Mouse (Mus musculus): ENCODE measurements around the gene Mkrn2. TPM values are rescaled to one million over a fixed set of nuclear protein-coding genes. Genes with fewer than 3 reads are reported as not detected.

Mkrn2 gene
- total RNA-seq, 1 experiment, result 22.0 TPM

- no peak overlapping the region; the same call in 1 of the 2 replicates for H3K27ac ChIP-seq (ENCODE audit: insufficient read depth, low read depth, low read length, poor library complexity, severe bottlenecking)
- H3K9ac ChIP-seq (ENCODE audit: insufficient read depth, low read depth, low read length, poor library complexity, severe bottlenecking), result no peak overlapping the region
- H3K4me3 ChIP-seq (ENCODE audit: insufficient read depth in 1 of 2, low read depth in 1 of 2, low read length in 2 of 2, poor library complexity in 1 of 2, severe bottlenecking in 1 of 2), result no peak overlapping the region
- H3K36me3 ChIP-seq (ENCODE audit: control insufficient read depth, insufficient read depth, low read length, poor library complexity, severe bottlenecking), result no peaks in the 10 kb centered on the region
- TF ChIP-seq CHD2 (IDR thresholded peaks at IDR 0.05; ENCODE audit: low read depth, low read length) (no peak), ZNF384 (IDR thresholded peaks at IDR 0.05; ENCODE audit: low read depth, low read length) (no peak), HCFC1 (IDR thresholded peaks at IDR 0.05; ENCODE audit: borderline replicate concordance, insufficient read depth, low read length) (no peak), MAFK (IDR thresholded peaks at IDR 0.05; ENCODE audit: insufficient read depth, low read depth, low read length) (no peak), ZC3H11A (IDR thresholded peaks at IDR 0.05; ENCODE audit: borderline replicate concordance, low read depth, low read length) (no peak)
- no peak for DNase-seq (ENCODE audit: low read depth, low spot score)
- in situ Hi-C loops (cut with MboI; ENCODE audit: low sequenced_read_pairs in 2 of 2, unreplicated experiment in 2 of 2), result no loop called here
- peaks cover 7 to 17% of the 10 kb centered on the region in 2 experiments for H3K4me1 ChIP-seq (ENCODE audit: control insufficient read depth in 2 of 2, insufficient read depth in 2 of 2, low read length in 2 of 2, poor library complexity in 1 of 2)
- no peaks in the 10 kb centered on the region for H3K9me3 ChIP-seq (ENCODE audit: control insufficient read depth, insufficient read depth, low read depth, low read length)
These were observed 50.0 kb downstream of the Mkrn2 start for GRCm38 (mm10) chr6:115651719-115652118.

- no peaks in the 10 kb centered on the region for H3K9me3 ChIP-seq (ENCODE audit: control insufficient read depth, insufficient read depth, low read depth, low read length)
- H3K4me1 ChIP-seq (ENCODE audit: control insufficient read depth in 2 of 2, insufficient read depth in 2 of 2, low read length in 2 of 2, poor library complexity in 1 of 2), result peaks cover 7 to 14% of the 10 kb centered on the region in 2 experiments
- H3K9ac ChIP-seq (ENCODE audit: insufficient read depth, low read depth, low read length, poor library complexity, severe bottlenecking), result no peak overlapping the region
- H3K4me3 ChIP-seq (ENCODE audit: insufficient read depth in 1 of 2, low read depth in 1 of 2, low read length in 2 of 2, poor library complexity in 1 of 2, severe bottlenecking in 1 of 2), result no peak overlapping the region
- no peak for DNase-seq (ENCODE audit: low read depth, low spot score)
- in situ Hi-C loops (cut with MboI; ENCODE audit: low sequenced_read_pairs in 2 of 2, unreplicated experiment in 2 of 2), result no loop called here
- no peaks in the 10 kb centered on the region for H3K36me3 ChIP-seq (ENCODE audit: control insufficient read depth, insufficient read depth, low read length, poor library complexity, severe bottlenecking)
- H3K27ac ChIP-seq (ENCODE audit: insufficient read depth, low read depth, low read length, poor library complexity, severe bottlenecking), result no peak overlapping the region
- TF ChIP-seq HCFC1 (IDR thresholded peaks at IDR 0.05; ENCODE audit: borderline replicate concordance, insufficient read depth, low read length) (no peak), ZC3H11A (IDR thresholded peaks at IDR 0.05; ENCODE audit: borderline replicate concordance, low read depth, low read length) (no peak), MAFK (IDR thresholded peaks at IDR 0.05; ENCODE audit: insufficient read depth, low read depth, low read length) (no peak), CHD2 (IDR thresholded peaks at IDR 0.05; ENCODE audit: low read depth, low read length) (no peak), ZNF384 (IDR thresholded peaks at IDR 0.05; ENCODE audit: low read depth, low read length) (no peak)
These were observed 52.2 kb downstream of the Mkrn2 start for GRCm38 (mm10) chr6:115653939-115654338.

- H3K27ac ChIP-seq (ENCODE audit: insufficient read depth, low read depth, low read length, poor library complexity, severe bottlenecking), result no peak overlapping the region
- no peak overlapping the region for H3K9ac ChIP-seq (ENCODE audit: insufficient read depth, low read depth, low read length, poor library complexity, severe bottlenecking)
- peaks cover 5 to 7% of the 10 kb centered on the region in 2 experiments for H3K4me1 ChIP-seq (ENCODE audit: control insufficient read depth in 2 of 2, insufficient read depth in 2 of 2, low read length in 2 of 2, poor library complexity in 1 of 2)
- no peak overlapping the region for H3K4me3 ChIP-seq (ENCODE audit: insufficient read depth in 1 of 2, low read depth in 1 of 2, low read length in 2 of 2, poor library complexity in 1 of 2, severe bottlenecking in 1 of 2)
- in situ Hi-C loops (cut with MboI; ENCODE audit: low sequenced_read_pairs in 2 of 2, unreplicated experiment in 2 of 2), result no loop called here
- no peak for TF ChIP-seq MAFK (IDR thresholded peaks at IDR 0.05; ENCODE audit: insufficient read depth, low read depth, low read length)
- no peak for TF ChIP-seq ZC3H11A (IDR thresholded peaks at IDR 0.05; ENCODE audit: borderline replicate concordance, low read depth, low read length)
- no peak for TF ChIP-seq ZNF384 (IDR thresholded peaks at IDR 0.05; ENCODE audit: low read depth, low read length)
- no peak for TF ChIP-seq CHD2 (IDR thresholded peaks at IDR 0.05; ENCODE audit: low read depth, low read length)
- no peak for TF ChIP-seq HCFC1 (IDR thresholded peaks at IDR 0.05; ENCODE audit: borderline replicate concordance, insufficient read depth, low read length)
- no peaks in the 10 kb centered on the region for H3K36me3 ChIP-seq (ENCODE audit: control insufficient read depth, insufficient read depth, low read length, poor library complexity, severe bottlenecking)
- no peaks in the 10 kb centered on the region for H3K9me3 ChIP-seq (ENCODE audit: control insufficient read depth, insufficient read depth, low read depth, low read length)
- no peak for DNase-seq (ENCODE audit: low read depth, low spot score)
These were observed 57.1 kb downstream of the Mkrn2 start for GRCm38 (mm10) chr6:115658802-115659201.

GRCm38 (mm10) chr6:115664268-115664667, 62.6 kb downstream of the Mkrn2 start:
- Histone ChIP-seq H3K27ac (ENCODE audit: insufficient read depth, low read depth, low read length, poor library complexity, severe bottlenecking) (no peak overlapping the region), H3K4me1 (ENCODE audit: control insufficient read depth in 2 of 2, insufficient read depth in 2 of 2, low read length in 2 of 2, poor library complexity in 1 of 2) (peaks cover 5% of the 10 kb centered on the region in 2 experiments), H3K9me3 (ENCODE audit: control insufficient read depth, insufficient read depth, low read depth, low read length) (no peaks in the 10 kb centered on the region), H3K4me3 (ENCODE audit: insufficient read depth in 1 of 2, low read depth in 1 of 2, low read length in 2 of 2, poor library complexity in 1 of 2, severe bottlenecking in 1 of 2) (no peak overlapping the region), H3K9ac (ENCODE audit: insufficient read depth, low read depth, low read length, poor library complexity, severe bottlenecking) (no peak overlapping the region), H3K36me3 (ENCODE audit: control insufficient read depth, insufficient read depth, low read length, poor library complexity, severe bottlenecking) (no peaks in the 10 kb centered on the region)
- no peak for DNase-seq (ENCODE audit: low read depth, low spot score)
- no peak for TF ChIP-seq MAFK (IDR thresholded peaks at IDR 0.05; ENCODE audit: insufficient read depth, low read depth, low read length)
- TF ChIP-seq HCFC1 (IDR thresholded peaks at IDR 0.05; ENCODE audit: borderline replicate concordance, insufficient read depth, low read length), result no peak
- TF ChIP-seq ZNF384 (IDR thresholded peaks at IDR 0.05; ENCODE audit: low read depth, low read length), result no peak
- no peak for TF ChIP-seq CHD2 (IDR thresholded peaks at IDR 0.05; ENCODE audit: low read depth, low read length)
- no peak for TF ChIP-seq ZC3H11A (IDR thresholded peaks at IDR 0.05; ENCODE audit: borderline replicate concordance, low read depth, low read length)
- in situ Hi-C loops (cut with MboI; ENCODE audit: low sequenced_read_pairs in 2 of 2, unreplicated experiment in 2 of 2), result no loop called here

- TF ChIP-seq CHD2 (IDR thresholded peaks at IDR 0.05; ENCODE audit: low read depth, low read length) (no peak), ZNF384 (IDR thresholded peaks at IDR 0.05; ENCODE audit: low read depth, low read length) (no peak), MAFK (IDR thresholded peaks at IDR 0.05; ENCODE audit: insufficient read depth, low read depth, low read length) (no peak), ZC3H11A (IDR thresholded peaks at IDR 0.05; ENCODE audit: borderline replicate concordance, low read depth, low read length) (no peak), HCFC1 (IDR thresholded peaks at IDR 0.05; ENCODE audit: borderline replicate concordance, insufficient read depth, low read length) (no peak)
- no peak for DNase-seq (ENCODE audit: low read depth, low spot score)
- Histone ChIP-seq H3K27ac (ENCODE audit: insufficient read depth, low read depth, low read length, poor library complexity, severe bottlenecking) (no peak overlapping the region), H3K9ac (ENCODE audit: insufficient read depth, low read depth, low read length, poor library complexity, severe bottlenecking) (no peak overlapping the region), H3K9me3 (ENCODE audit: control insufficient read depth, insufficient read depth, low read depth, low read length) (no peaks in the 10 kb centered on the region), H3K4me1 (ENCODE audit: control insufficient read depth in 2 of 2, insufficient read depth in 2 of 2, low read length in 2 of 2, poor library complexity in 1 of 2) (peaks cover 0 to 2% of the 10 kb centered on the region in 2 experiments; a peak in 2 of 4 replicates), H3K4me3 (ENCODE audit: insufficient read depth in 1 of 2, low read depth in 1 of 2, low read length in 2 of 2, poor library complexity in 1 of 2, severe bottlenecking in 1 of 2) (no peak overlapping the region), H3K36me3 (ENCODE audit: control insufficient read depth, insufficient read depth, low read length, poor library complexity, severe bottlenecking) (no peaks in the 10 kb centered on the region)
- in situ Hi-C loops (cut with MboI; ENCODE audit: low sequenced_read_pairs in 2 of 2, unreplicated experiment in 2 of 2), result no loop called here
These were observed 64.9 kb downstream of the Mkrn2 start for GRCm38 (mm10) chr6:115666641-115667040.

All from ES-E14 (cell line).